Mouse (Mus musculus) layer of hippocampus, adult 9-10 months (tissue): ENCODE data around the gene Slc17a5.
A peak's percentile ranks its signal among the peaks of the same experiment; 100 is the strongest.

Experiments
- DNase-seq: peaks from one replicate; pipeline ENCODE4 v3.0.0; 2022; ENCODE audit warnings: low spot score

Gene Slc17a5

GRCm38 (mm10) chr9:78559479-78559878 lies 28.4 kb downstream of the Slc17a5 start:
- no peak for DNase-seq

- DNase-seq = no peak
These were observed 29.1 kb downstream of the Slc17a5 start for GRCm38 (mm10) chr9:78558586-78559214.

GRCm38 (mm10) chr9:78557041-78557440 lies 30.8 kb downstream of the Slc17a5 start:
- DNase-seq = no peak

GRCm38 (mm10) chr9:78552984-78553383 lies 34.9 kb downstream of the Slc17a5 start:
- peak; percentile 83 for DNase-seq

- DNase-seq = no peak
These were observed 36.1 kb downstream of the Slc17a5 start for GRCm38 (mm10) chr9:78551761-78552160.

- DNase-seq = no peak
These were observed 40.1 kb downstream of the Slc17a5 start for GRCm38 (mm10) chr9:78547742-78548141.

GRCm38 (mm10) chr9:78546944-78547343 lies 40.9 kb downstream of the Slc17a5 start:
- DNase-seq = no peak

- DNase-seq = no peak
These were observed 46.1 kb downstream of the Slc17a5 start for GRCm38 (mm10) chr9:78541758-78542157.

GRCm38 (mm10) chr9:78538421-78538820 lies 49.4 kb downstream of the Slc17a5 start:
- no peak for DNase-seq

GRCm38 (mm10) chr9:78537154-78537873 lies 50.5 kb downstream of the Slc17a5 start:
- no peak for DNase-seq

GRCm38 (mm10) chr9:78534606-78535005 lies 53.2 kb downstream of the Slc17a5 start:
- no peak for DNase-seq

GRCm38 (mm10) chr9:78533296-78533935 lies 54.4 kb downstream of the Slc17a5 start:
- no peak for DNase-seq

- DNase-seq = no peak
These were observed 55.5 kb downstream of the Slc17a5 start for GRCm38 (mm10) chr9:78532341-78532819.

GRCm38 (mm10) chr9:78531816-78532215 lies 56.0 kb downstream of the Slc17a5 start:
- no peak for DNase-seq

GRCm38 (mm10) chr9:78527767-78528381 lies 60.0 kb downstream of the Slc17a5 start:
- peak; percentile 75 for DNase-seq

GRCm38 (mm10) chr9:78527301-78527761 lies 60.5 kb downstream of the Slc17a5 start:
- DNase-seq = no peak

- no peak for DNase-seq
These were observed 61.6 kb downstream of the Slc17a5 start for GRCm38 (mm10) chr9:78526206-78526605.

GRCm38 (mm10) chr9:78525451-78526135 lies 62.2 kb downstream of the Slc17a5 start:
- DNase-seq = no peak

- no peak for DNase-seq
These were observed 66.2 kb downstream of the Slc17a5 start for GRCm38 (mm10) chr9:78521689-78522088.

GRCm38 (mm10) chr9:78520780-78521601 lies 66.8 kb downstream of the Slc17a5 start:
- DNase-seq = no peak
